Mouse (Mus musculus) adrenal gland, adult 10 weeks (tissue): ENCODE data around the gene Klk1b4. TPM values are rescaled to one million over a fixed set of nuclear protein-coding genes. Genes with fewer than 3 reads are reported as not detected.

Experiments
- polyA plus RNA-seq: library from polyadenylated mRNA; stranded (reverse); fragments of 350-450 nt; fragmentation: Illumina TruSeq; extraction: RNeasy Lipid Tissue Mini Kit (QIAGEN cat#74804); gene quantifications from one replicate; pipeline ENCODE4 v1.2.3, GENCODE M21; 2014; ENCODE audit warnings: low read depth, low replicate concordance

Klk1b4 gene
- polyA plus RNA-seq = not detected

DNA sequence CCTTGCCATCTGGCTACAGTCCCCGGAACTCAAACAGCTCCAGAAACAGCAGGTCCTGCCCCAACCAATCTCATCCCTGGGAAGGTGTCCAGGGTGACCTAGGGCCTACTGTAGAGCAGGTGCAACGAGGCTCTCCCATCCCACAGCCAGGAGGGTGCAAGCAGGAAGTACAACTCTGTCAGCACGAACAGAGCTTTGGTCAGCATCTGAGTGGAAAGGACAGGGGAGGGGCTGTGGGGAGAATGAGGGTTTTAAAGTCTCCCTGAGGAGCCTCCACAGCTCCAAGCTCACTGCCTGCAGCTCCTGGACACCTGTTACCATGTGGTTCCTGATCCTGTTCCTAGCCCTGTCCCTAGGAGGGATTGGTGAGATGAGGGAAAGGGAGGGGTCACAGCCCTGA is at the start of gene Klk1b4:
Gene Klk1b4 (plus strand): TSS at position 301 of the 400 bp plus-strand sequence.

DNA sequence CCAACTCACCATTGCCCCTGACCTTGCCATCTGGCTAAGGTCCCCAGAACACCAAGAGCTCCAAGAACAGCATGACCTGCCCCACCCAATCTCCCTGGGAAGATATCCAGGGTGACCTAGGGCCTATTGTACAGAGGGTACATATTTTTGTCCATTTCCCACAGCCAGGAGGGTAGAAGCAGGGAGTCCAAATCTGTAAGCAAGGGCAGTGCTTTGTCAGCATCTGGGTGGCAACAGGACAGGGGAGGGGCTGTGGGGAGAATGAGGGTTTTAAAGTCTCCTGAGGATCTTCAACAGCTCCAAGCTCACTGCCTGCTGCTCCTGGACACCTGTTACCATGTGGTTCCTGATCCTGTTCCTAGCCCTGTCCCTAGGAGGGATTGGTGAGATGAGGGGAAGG is 19.3 kb upstream of the Klk1b4 start, which contains the start of gene Klk1b24:
Gene Klk1b24 (plus strand): TSS at position 301 of the 400 bp plus-strand sequence.

DNA sequence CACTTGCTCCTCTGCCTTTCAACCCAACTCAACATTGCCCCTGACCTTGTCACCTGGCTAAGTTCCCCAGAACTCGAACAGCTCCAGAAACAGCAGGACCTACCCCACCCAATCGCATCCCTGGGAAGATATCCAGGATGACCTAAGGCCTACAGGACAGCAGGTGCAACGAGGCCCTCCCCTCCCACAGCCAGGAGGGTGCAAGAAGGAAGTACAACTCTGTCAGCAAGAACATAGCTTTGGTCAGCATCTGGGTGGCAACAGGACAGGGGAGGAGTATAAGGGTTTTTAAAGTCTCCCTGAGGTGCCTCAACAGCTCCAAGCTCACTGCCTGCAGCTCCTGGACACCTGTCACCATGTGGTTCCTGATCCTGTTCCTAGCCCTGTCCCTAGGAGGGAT is 9.3 kb upstream of the Klk1b4 start, which contains the start of gene Klk1b3:
Gene Klk1b3 (plus strand): TSS at position 301 of the 400 bp plus-strand sequence.

DNA sequence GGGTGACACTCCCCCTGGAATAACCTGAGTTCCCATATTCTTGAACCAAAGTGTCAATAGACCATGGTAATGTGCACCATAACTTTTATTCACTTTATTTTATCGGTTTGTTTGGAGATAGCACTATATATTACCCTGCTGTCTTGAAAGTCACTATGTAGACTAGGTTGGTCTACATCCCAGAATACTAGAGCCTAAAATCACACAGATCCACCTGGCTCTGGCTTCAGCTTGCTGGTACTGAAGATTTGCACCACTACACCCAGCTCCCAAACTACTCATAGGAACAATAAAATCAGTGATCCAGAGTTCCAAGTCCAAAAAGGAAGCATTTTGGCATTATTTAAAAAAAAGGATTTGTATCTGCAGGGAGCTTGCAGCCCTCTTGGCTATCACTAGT is 8.4 kb downstream of the Klk1b4 start, which contains the start of gene Klk1b5:
Gene Klk1b5 (plus strand): TSS at position 301 of the 400 bp plus-strand sequence.

DNA sequence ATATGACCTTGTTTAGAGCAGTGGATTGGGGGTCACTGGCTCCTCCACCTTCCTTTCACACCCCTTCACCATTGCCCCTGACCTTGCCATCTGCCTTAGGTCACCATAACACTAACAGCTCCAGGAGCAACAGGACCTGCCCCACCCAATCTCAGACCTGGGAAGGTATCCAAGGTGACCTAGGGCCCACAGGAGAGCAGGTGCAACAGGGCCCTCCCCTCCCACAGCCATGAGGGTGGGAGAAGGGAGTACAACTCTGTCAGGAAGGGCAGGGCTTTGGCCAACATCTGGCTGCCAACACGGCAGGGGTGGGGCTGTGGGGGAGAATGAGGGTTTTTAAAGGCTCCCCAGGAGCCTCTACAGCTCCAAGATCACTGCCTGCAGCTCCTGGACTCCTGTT is 17.8 kb downstream of the Klk1b4 start, which contains the start of gene Klk1:
Gene Klk1 (plus strand): TSS at position 285 of the 400 bp plus-strand sequence.

DNA sequence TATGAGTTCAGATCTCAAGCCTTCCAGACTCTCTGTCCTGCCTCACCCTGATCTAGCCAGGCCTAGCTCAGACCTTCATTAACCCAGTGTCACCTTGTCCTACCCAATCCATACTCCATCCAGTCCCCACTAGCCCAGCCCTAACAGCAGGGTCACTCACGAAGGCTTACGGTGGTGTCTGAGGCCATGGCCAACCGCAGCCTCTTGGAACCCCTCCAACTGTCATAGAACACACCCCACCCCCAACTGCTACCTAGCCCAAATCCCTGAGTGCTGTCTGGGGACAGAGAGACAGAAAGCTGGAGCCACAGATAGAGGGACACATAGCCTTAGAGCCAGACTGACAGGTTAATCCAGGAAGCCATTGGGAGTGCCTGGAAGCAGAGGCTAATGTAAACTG is 28.7 kb downstream of the Klk1b4 start, which contains the start of gene Gm36864:
Gene Gm36864 (plus strand): TSS at position 269 of the 400 bp plus-strand sequence.

DNA sequence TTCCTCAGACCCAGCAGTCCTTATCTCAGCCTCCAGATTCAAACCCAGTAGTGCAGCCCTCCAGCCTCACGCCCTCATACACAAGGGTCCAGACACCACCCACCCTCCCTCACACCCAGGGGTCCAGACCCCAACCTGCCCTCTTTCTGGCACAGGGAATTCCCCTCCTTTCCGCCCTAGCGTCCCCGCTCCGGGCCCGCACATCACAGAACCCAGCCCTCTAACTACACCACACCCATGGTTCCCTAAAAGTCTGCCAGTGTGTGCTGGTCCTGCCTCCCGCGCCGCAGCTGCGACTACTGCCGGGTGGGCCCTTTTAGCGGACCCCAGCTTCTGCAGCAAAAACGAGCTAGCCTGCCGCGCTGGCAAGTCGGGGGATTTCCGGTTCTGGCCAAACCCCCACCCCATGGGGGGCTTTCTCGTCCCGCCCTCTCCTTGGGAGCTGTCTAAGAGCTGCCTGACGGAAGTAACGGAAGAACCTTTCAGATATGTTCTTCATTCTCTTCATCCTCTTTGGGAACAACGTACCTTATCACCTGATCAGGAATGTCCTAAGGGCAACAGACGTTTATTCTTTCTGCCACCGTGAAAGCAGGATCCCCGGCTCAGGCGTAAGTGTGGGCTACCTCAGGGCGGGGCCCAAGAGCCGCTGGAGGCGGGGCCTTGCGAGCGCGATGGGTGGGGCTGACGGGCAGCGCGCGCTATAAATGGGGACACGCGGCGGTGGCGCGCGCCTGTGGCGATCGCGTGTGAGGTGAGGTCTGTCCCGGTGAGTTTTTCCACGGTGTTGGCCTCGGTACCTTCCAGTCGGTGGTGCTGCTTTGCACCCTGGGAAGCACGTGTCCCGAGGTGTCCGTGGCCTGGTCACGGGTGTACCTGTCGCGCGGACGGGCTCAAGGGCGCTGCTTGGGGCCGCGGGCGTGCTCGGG is 39.1 kb downstream of the Klk1b4 start, which contains the start of the genes 1700028J19Rik and 2410002F23Rik:
Gene 1700028J19Rik (minus strand): TSS at position 641 of the 929 bp plus-strand sequence.
Gene 2410002F23Rik (plus strand): TSS at position 668 of the 929 bp plus-strand sequence.

DNA sequence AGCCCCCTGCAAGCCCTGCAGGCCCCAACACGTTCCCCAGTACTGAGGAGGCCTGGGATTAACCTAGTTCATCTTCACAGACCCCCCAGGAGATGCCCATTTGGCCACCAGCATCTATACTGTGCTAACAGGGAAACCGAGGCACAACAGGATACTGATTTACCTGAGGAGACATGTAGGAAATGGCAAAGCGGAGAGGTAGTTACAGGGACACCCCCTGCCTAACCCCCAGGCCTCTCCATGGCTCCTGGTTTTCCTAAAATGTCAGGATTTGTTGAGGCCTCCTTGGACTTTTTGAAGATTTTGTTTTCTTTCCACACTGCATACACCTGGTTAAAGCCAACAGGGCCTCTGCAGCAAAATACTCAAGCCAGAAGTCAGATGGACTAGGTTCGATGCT is 50.0 kb downstream of the Klk1b4 start, which contains the start of gene Acp4:
Gene Acp4 (minus strand): TSS at position 101 of the 400 bp plus-strand sequence.

DNA sequence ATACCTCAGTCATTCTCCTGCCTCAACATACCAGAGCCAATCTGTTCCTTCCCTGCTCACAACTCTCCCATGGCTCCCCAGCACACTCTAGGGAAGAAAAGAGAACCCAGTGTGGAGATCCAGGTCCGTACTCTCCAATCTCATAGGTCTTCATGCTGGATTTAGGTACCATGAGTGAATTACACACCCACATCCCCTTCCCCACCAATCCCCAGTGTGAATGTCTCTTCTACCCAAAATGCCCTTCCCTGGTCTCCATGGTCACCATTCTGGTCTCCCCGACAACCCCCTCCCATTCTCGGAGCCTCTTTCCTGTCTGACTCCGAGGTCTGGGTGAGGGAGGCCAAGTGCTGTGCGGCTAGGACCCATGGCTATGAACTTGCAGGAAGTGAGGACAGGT is 53.9 kb downstream of the Klk1b4 start, which contains the start of gene Gm15517:
Gene Gm15517 (plus strand): TSS at position 301 of the 400 bp plus-strand sequence.

Other genes with a start within 250 kb of the Klk1b4 start
- gene Klk1b1, start 240.7 kb upstream of the Klk1b4 start, polyA plus RNA-seq = not detected
- not detected for gene Klk1b9, start 231.4 kb upstream of the Klk1b4 start, polyA plus RNA-seq
- gene Klk1b11, start 211.6 kb upstream of the Klk1b4 start, polyA plus RNA-seq = not detected
- not detected for gene Klk1b26, start 195.3 kb upstream of the Klk1b4 start, polyA plus RNA-seq
- gene Klk1b27, start 155.1 kb upstream of the Klk1b4 start, polyA plus RNA-seq = not detected
- not detected for gene Klk1b21, start 105.1 kb upstream of the Klk1b4 start, polyA plus RNA-seq
- gene Klk1b22, start 94.8 kb upstream of the Klk1b4 start, polyA plus RNA-seq = not detected
- not detected for gene Klk1b16, start 70.7 kb upstream of the Klk1b4 start, polyA plus RNA-seq
- gene Klk1b24, start 19.2 kb upstream of the Klk1b4 start, polyA plus RNA-seq = not detected
- gene Klk1b3, start 9.2 kb upstream of the Klk1b4 start, polyA plus RNA-seq = not detected
- not detected for gene Klk1b5, start 8.5 kb downstream of the Klk1b4 start, polyA plus RNA-seq
- not detected for gene Klk1, start 17.9 kb downstream of the Klk1b4 start, polyA plus RNA-seq
- gene Gm36864, start 28.7 kb downstream of the Klk1b4 start, polyA plus RNA-seq = not detected
- gene 1700028J19Rik, start 39.3 kb downstream of the Klk1b4 start, polyA plus RNA-seq = not detected
- 57.7 TPM for gene 2410002F23Rik, start 39.3 kb downstream of the Klk1b4 start, polyA plus RNA-seq
- gene Acp4, start 49.9 kb downstream of the Klk1b4 start, polyA plus RNA-seq = not detected
- not detected for gene Gm15517, start 54.0 kb downstream of the Klk1b4 start, polyA plus RNA-seq
- 3.7 TPM for gene Clec11a, start 99.5 kb downstream of the Klk1b4 start, polyA plus RNA-seq
- gene Shank1, start 102.8 kb downstream of the Klk1b4 start, polyA plus RNA-seq = 0.12 TPM
- not detected for gene Syt3, start 176.7 kb downstream of the Klk1b4 start, polyA plus RNA-seq
- gene 1700008O03Rik, start 178.4 kb downstream of the Klk1b4 start, polyA plus RNA-seq = not detected
- gene Lrrc4b, start 221.6 kb downstream of the Klk1b4 start, polyA plus RNA-seq = 0.35 TPM